Mouse (Mus musculus) brown adipose tissue, adult 24 weeks (tissue): ENCODE measurements at regions not wholly inside any gene's neighbourhood (a gene's known extent, or its start where the extent isn't known, plus 50 kb on each side); places are given as distances from the start of the nearest gene placed in this dataset.

Source experiments
- H3K27ac ChIP-seq: fragments of 200-500 bp; replicated peaks from 2 replicates; pipeline ENCODE4 v1.5.1; 2012; ENCODE audit warnings: low read depth, mild to moderate bottlenecking, low read length
- H3K4me1 ChIP-seq: fragments of 200-500 bp; 2 replicates; pipeline ENCODE4 v1.6.1; 2012; ENCODE audit warnings: low read length, mixed read lengths; ENCODE audit not compliant: control insufficient read depth, insufficient read depth, insufficient read length
- H3K4me3 ChIP-seq: fragments of 200-500 bp; 2 replicates; pipeline ENCODE4 v1.5.1; 2012; ENCODE audit warnings: low read depth, mild to moderate bottlenecking, low read length, moderate library complexity; ENCODE audit not compliant: insufficient read depth

GRCm38 (mm10) chrX:11575571-11575970 lies 247.9 kb downstream of the H2al1j start:
- no peak overlapping the region for H3K27ac ChIP-seq
- no peak overlapping the region for H3K4me3 ChIP-seq
- no peaks in the 10 kb centered on the region for H3K4me1 ChIP-seq

- Histone ChIP-seq H3K27ac (no peak overlapping the region), H3K4me1 (no peaks in the 10 kb centered on the region), H3K4me3 (no peak overlapping the region)
These were observed 248.7 kb downstream of the H2al1j start for GRCm38 (mm10) chrX:11576287-11576686.

GRCm38 (mm10) chrX:11577294-11577693 lies 249.7 kb downstream of the H2al1j start:
- H3K27ac ChIP-seq = no peak overlapping the region
- H3K4me3 ChIP-seq = no peak overlapping the region
- H3K4me1 ChIP-seq = no peaks in the 10 kb centered on the region

- Histone ChIP-seq H3K4me3 (no peak overlapping the region), H3K27ac (no peak overlapping the region), H3K4me1 (no peaks in the 10 kb centered on the region)
These were observed 257.7 kb downstream of the H2al1j start for GRCm38 (mm10) chrX:11585353-11585752.

GRCm38 (mm10) chrX:11591391-11592187 lies 264.0 kb downstream of the H2al1j start:
- Histone ChIP-seq H3K4me3 (no peak overlapping the region), H3K4me1 (no peaks in the 10 kb centered on the region), H3K27ac (no peak overlapping the region)

- H3K27ac ChIP-seq = no peak overlapping the region
- no peaks in the 10 kb centered on the region for H3K4me1 ChIP-seq
- H3K4me3 ChIP-seq = no peak overlapping the region
These were observed 266.9 kb downstream of the H2al1j start for GRCm38 (mm10) chrX:11594542-11594941.

- Histone ChIP-seq H3K4me1 (no peaks in the 10 kb centered on the region), H3K27ac (no peak overlapping the region), H3K4me3 (no peak overlapping the region)
These were observed 269.9 kb downstream of the H2al1j start for GRCm38 (mm10) chrX:11597548-11597947.

GRCm38 (mm10) chrX:11614237-11614636 lies 286.6 kb downstream of the H2al1j start:
- H3K4me3 ChIP-seq = no peak overlapping the region
- H3K27ac ChIP-seq = no peak overlapping the region
- H3K4me1 ChIP-seq = no peaks in the 10 kb centered on the region

GRCm38 (mm10) chrX:11621045-11621763 lies 293.6 kb downstream of the H2al1j start:
- Histone ChIP-seq H3K4me3 (no peak overlapping the region), H3K27ac (peak overlapping the region; percentile 67)

GRCm38 (mm10) chrX:11626274-11626878 lies 298.8 kb downstream of the H2al1j start:
- H3K27ac ChIP-seq = no peak overlapping the region
- H3K4me1 ChIP-seq = no peaks in the 10 kb centered on the region

More at GRCm38 (mm10) chrX:11621045-11621763, 293.6 kb downstream of the H2al1j start:
- no peaks in the 10 kb centered on the region; the same call in 1 of the 2 replicates for H3K4me1 ChIP-seq

GRCm38 (mm10) chrX:11629362-11629761 lies 301.7 kb downstream of the H2al1j start:
- Histone ChIP-seq H3K4me3 (no peak overlapping the region), H3K27ac (no peak overlapping the region)

More at GRCm38 (mm10) chrX:11626274-11626878, 298.8 kb downstream of the H2al1j start:
- H3K4me3 ChIP-seq = no peak overlapping the region

GRCm38 (mm10) chrX:11629906-11630305 lies 302.3 kb downstream of the H2al1j start:
- Histone ChIP-seq H3K4me1 (no peaks in the 10 kb centered on the region), H3K4me3 (no peak overlapping the region), H3K27ac (no peak overlapping the region)

More at GRCm38 (mm10) chrX:11629362-11629761, 301.7 kb downstream of the H2al1j start:
- no peaks in the 10 kb centered on the region for H3K4me1 ChIP-seq

GRCm38 (mm10) chrX:11631186-11631913 lies 303.7 kb downstream of the H2al1j start:
- Histone ChIP-seq H3K4me3 (no peak overlapping the region), H3K27ac (no peak overlapping the region), H3K4me1 (no peaks in the 10 kb centered on the region)

- no peak overlapping the region for H3K4me3 ChIP-seq
- no peak overlapping the region for H3K27ac ChIP-seq
- no peaks in the 10 kb centered on the region for H3K4me1 ChIP-seq
These were observed 304.4 kb downstream of the H2al1j start for GRCm38 (mm10) chrX:11632011-11632410.

- Histone ChIP-seq H3K4me3 (no peak overlapping the region), H3K27ac (no peak overlapping the region), H3K4me1 (no peaks in the 10 kb centered on the region)
These were observed 306.2 kb downstream of the H2al1j start for GRCm38 (mm10) chrX:11633823-11634222.
